Mouse (Mus musculus) midbrain, embryonic 14.5 days (tissue): Measurements from ENCODE around the gene Naip1. TPM values are rescaled to one million over a fixed set of nuclear protein-coding genes. Genes with fewer than 3 reads are reported as not detected.
"Not testable (repeated sequence)": the region's sequence is repeated elsewhere in the genome, so short reads cannot be mapped to it uniquely, and the experiment has no call there.

Source experiments
- ATAC-seq: fragments of 200-750 bp; cut with Nextera tagmentation; 2 replicates; pipeline ENCODE4 v1.8.0; 2017; ENCODE audit warnings: moderate number of reproducible peaks, moderate library complexity; ENCODE audit not compliant: low FRiP score, low TSS enrichment
- DNase-seq: peaks from one replicate; pipeline ENCODE4 v3.0.0-alpha.2; 2015
- H3K27ac ChIP-seq: fragments of 300-500 bp; sonication (generic); replicated peaks from 2 replicates; pipeline ENCODE4 v1.5.1; 2014; ENCODE audit warnings: mild to moderate bottlenecking, low read depth, low read length, moderate library complexity
- H3K27me3 ChIP-seq: fragments of 300-500 bp; sonication (generic); 2 replicates; pipeline ENCODE4 v1.6.1; 2014; ENCODE audit warnings: low read length, control low read depth, mixed read lengths; ENCODE audit not compliant: control insufficient read depth, insufficient read depth
- H3K36me3 ChIP-seq: fragments of 300-500 bp; sonication (generic); 2 replicates; pipeline ENCODE4 v1.6.1; 2014; ENCODE audit warnings: low read length, control low read depth; ENCODE audit not compliant: control insufficient read depth, insufficient read depth
- H3K4me1 ChIP-seq: fragments of 300-500 bp; sonication (generic); 2 replicates; pipeline ENCODE4 v1.6.1; 2014; ENCODE audit warnings: mild to moderate bottlenecking, antibody characterized with exemption, low read length, control low read depth; ENCODE audit not compliant: control insufficient read depth, insufficient read depth
- H3K4me2 ChIP-seq: fragments of 300-500 bp; sonication (generic); 2 replicates; pipeline ENCODE4 v1.6.1; 2014; ENCODE audit warnings: mild to moderate bottlenecking, low read length, moderate library complexity
- H3K4me3 ChIP-seq: fragments of 300-500 bp; sonication (generic); replicated peaks from 2 replicates; pipeline ENCODE4 v1.5.1; 2014; ENCODE audit warnings: low read depth, low read length
- H3K9ac ChIP-seq: fragments of 300-500 bp; sonication (generic); replicated peaks from 2 replicates; pipeline ENCODE4 v1.6.1; 2014; ENCODE audit warnings: mild to moderate bottlenecking, low read length, moderate library complexity
- H3K9me3 ChIP-seq: fragments of 300-500 bp; sonication (generic); 2 replicates; pipeline ENCODE4 v1.6.1; 2016; ENCODE audit warnings: low read length, control low read depth, mixed read lengths; ENCODE audit not compliant: control insufficient read depth
- WGBS: fragments of 180-500 bp; shearing (Covaris S2); extraction: QIAGEN DNeasy Blood & Tissue Kit; methylation state at CpG from one replicate; pipeline ENCODE4 v1.1.7; 2014; 5-methylcytosine and 5-hydroxymethylcytosine counted together
- polyA plus RNA-seq: library from polyadenylated mRNA; unstranded; fragments of >200 nt; fragmentation: Nextera tagmentation; extraction: Ambion mirVana; gene quantifications from 2 replicates; pipeline ENCODE4 v1.2.1, GENCODE M21; 2014

Naip1 gene
- polyA plus RNA-seq, 1 experiment from 2014 or later: not detected

GRCm38 (mm10) chr13:100414428-100414827 lies 38.2 kb downstream of the Naip1 start:
- 65% methylated on average over 1 of the region's 1 CpGs for whole genome bisulfite sequencing
- no peaks in the 10 kb centered on the region for H3K27me3 ChIP-seq
- no peak overlapping the region for H3K27ac ChIP-seq
- no peak for ATAC-seq
- no peak overlapping the region for H3K4me3 ChIP-seq
- H3K4me1 ChIP-seq: no peaks in the 10 kb centered on the region
- no peak overlapping the region for H3K4me2 ChIP-seq
- no peak for DNase-seq
- no peaks in the 10 kb centered on the region for H3K36me3 ChIP-seq
- no peaks in the 10 kb centered on the region for H3K9me3 ChIP-seq
- no peak overlapping the region for H3K9ac ChIP-seq

DNA sequence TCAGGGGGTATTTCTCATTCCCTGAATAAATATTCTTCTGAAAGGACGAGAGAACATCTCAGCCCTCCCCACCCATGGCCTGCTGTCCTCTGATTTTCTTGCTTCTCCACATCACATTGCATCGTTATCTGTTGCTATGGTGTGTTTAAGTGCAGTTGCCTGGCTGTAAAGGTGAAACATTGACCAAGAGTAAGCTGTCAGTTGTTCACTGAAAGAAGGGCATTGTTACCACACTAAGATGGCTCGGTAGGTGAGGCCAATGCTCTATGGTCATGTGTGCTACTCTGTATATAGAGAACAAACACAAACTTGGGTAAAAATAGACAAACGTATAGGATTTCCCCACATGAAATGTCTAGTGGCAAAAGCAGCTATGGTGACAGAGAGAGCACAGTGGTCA lies 42.8 kb downstream of the Naip1 start:
- H3K9me3 ChIP-seq: no peaks in the 10 kb centered on the region
- H3K4me2 ChIP-seq: no peak overlapping the region
- no peaks in the 10 kb centered on the region for H3K36me3 ChIP-seq
- no peak overlapping the region for H3K4me3 ChIP-seq
- no peak for DNase-seq
- no peaks in the 10 kb centered on the region for H3K27me3 ChIP-seq
- WGBS: 87% methylated on average over 4 of the region's 4 CpGs
- no peak overlapping the region for H3K9ac ChIP-seq
- ATAC-seq: no peak
- H3K4me1 ChIP-seq: no peaks in the 10 kb centered on the region
- H3K27ac ChIP-seq: no peak overlapping the region

DNA sequence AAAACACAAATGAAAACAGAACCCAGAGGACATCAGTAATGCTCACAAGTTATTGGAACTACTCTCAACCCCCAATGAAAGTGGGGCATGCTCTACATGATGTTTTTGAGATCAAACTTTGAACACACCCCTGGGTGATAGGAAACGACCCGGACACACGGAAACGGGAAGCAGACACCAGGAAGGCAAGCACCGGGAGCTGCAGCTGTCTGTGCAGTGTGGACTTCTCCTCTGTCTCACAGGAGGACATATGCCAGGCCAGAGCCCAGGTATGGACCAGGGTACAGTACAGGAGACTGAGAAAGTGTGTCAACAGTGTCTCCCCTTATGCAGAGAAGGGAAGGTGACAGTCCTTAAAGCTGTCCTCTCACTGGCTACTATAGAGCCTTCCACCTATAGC lies 43.5 kb downstream of the Naip1 start:
- no peak overlapping the region for H3K4me2 ChIP-seq
- H3K4me1 ChIP-seq: no peaks in the 10 kb centered on the region
- H3K27me3 ChIP-seq: no peaks in the 10 kb centered on the region
- no peaks in the 10 kb centered on the region for H3K36me3 ChIP-seq
- no peaks in the 10 kb centered on the region for H3K9me3 ChIP-seq
- no peak overlapping the region for H3K4me3 ChIP-seq
- no peak for ATAC-seq
- 86% methylated on average over 5 of the region's 5 CpGs for WGBS
- no peak overlapping the region for H3K9ac ChIP-seq
- DNase-seq: no peak
- H3K27ac ChIP-seq: no peak overlapping the region

DNA sequence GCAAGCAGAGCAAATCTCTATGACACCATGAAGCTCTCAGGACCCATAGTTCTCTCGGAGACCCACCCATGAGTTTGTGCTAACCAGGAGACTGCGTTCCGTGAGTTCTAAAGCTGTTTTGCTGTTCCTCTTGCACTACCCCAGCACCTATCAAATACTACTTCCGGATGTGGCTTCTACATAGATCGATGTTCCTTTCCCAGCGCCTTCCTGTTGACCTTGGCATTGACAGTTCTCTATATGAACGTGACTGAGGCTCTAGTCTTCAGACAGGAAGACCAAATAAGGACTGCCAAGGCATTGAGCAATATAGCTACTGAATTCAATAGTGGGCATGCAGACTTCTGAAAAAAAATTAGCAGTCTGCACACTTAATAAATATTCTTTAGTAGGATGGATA lies 44.4 kb downstream of the Naip1 start:
- Histone ChIP-seq H3K27ac (no peak overlapping the region), H3K4me1 (no peaks in the 10 kb centered on the region), H3K4me3 (no peak overlapping the region), H3K4me2 (no peak overlapping the region), H3K9me3 (no peaks in the 10 kb centered on the region), H3K36me3 (no peaks in the 10 kb centered on the region), H3K27me3 (no peaks in the 10 kb centered on the region), H3K9ac (no peak overlapping the region)
- DNase-seq (no peak), ATAC-seq (no peak)
- WGBS: 87% methylated on average over 7 of the region's 7 CpGs

DNA sequence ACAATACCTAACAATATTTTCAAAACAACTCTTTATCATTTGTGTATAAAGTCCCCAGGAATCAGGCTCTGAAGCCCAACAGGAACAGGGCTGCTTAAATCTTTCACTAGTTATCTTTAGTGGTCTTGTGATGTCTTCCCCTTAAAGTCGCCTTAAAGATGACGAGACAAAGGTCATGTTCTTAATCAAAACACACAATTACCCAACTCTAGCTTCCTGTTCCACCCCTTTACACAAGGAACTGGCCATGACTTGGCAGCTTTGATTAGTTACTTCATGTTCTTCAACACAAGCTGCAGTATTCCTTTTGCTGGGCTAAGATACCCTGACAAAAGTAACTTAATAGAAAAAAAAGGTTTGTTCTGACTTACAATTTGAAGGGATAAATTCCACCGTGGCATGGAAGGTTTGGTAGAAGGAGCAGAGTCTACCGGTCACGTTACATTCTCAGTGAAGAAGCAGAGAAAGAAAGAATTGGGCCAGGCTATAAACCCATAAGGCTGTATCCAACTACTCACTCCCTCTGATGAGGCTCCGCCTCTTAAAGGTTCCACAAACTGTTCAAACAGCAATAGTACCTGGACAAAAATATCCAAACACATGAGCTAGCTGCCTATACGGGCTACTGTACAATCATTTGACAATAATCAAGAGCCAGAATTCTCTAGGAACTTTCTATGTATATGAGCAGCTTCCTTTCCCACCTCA lies 49.6 kb downstream of the Naip1 start:
- not testable (repeated sequence) for H3K9ac ChIP-seq

GRCm38 (mm10) chr13:100391021-100391420 lies 61.6 kb downstream of the Naip1 start:
- H3K36me3 ChIP-seq, H3K4me1 ChIP-seq, H3K27ac ChIP-seq, H3K27me3 ChIP-seq, H3K4me2 ChIP-seq, H3K4me3 ChIP-seq, H3K9me3 ChIP-seq, H3K9ac ChIP-seq, ATAC-seq: not testable (repeated sequence)
- DNase-seq: peak; percentile 46
- WGBS: 17% methylated on average over 5 of the region's 5 CpGs

More for the DNA sequence above, 49.6 kb downstream of the Naip1 start:
- not testable (repeated sequence) for DNase-seq, H3K9me3 ChIP-seq, H3K27ac ChIP-seq, ATAC-seq, H3K4me2 ChIP-seq, H3K4me3 ChIP-seq, H3K27me3 ChIP-seq, H3K4me1 ChIP-seq, H3K36me3 ChIP-seq
- WGBS: 80% methylated on average over 7 of the region's 7 CpGs

DNA sequence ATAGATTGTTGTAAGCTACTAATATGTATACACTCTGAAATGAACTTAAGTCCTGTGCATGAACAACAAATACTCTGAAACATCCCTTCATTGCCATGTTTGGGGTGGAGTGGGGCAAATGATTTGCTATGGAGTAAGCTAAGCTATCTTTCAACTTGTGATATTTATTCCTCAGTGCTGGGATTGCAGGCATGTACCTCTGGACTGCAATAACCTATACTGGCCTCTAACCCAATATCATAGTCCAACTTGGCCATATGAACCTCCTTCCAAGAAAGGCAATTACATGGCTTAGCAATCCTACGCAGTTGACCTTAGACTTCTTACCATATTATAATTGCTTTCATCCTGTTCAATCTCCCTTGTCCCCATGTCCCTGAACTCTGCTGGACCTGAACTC lies 82.1 kb downstream of the Naip1 start:
- no peaks in the 10 kb centered on the region for H3K36me3 ChIP-seq

More for the DNA sequence above, 82.1 kb downstream of the Naip1 start:
- Histone ChIP-seq H3K27ac (no peak overlapping the region), H3K27me3 (no peaks in the 10 kb centered on the region), H3K9me3 (no peaks in the 10 kb centered on the region; the same call in 1 of the 2 replicates), H3K4me1 (no peaks in the 10 kb centered on the region), H3K4me2 (no peak overlapping the region), H3K9ac (no peak overlapping the region), H3K4me3 (no peak overlapping the region)
- ATAC-seq: no peak
- DNase-seq: no peak
- 100% methylated on average over 1 of the region's 1 CpGs for WGBS

Other genes starting within 250 kb of the Naip1 start
- 0.05 and 0.13 TPM in 2 replicates for gene Naip5, start 206.5 kb downstream of the Naip1 start, polyA plus RNA-seq
- gene Naip6, start 135.2 kb downstream of the Naip1 start, polyA plus RNA-seq: 0.05 and 0.08 TPM in 2 replicates
- gene Gtf2h2, start 39.7 kb upstream of the Naip1 start, polyA plus RNA-seq: 73.8 and 81.1 TPM in 2 replicates
- 4.3 and 7.4 TPM in 2 replicates for gene Ocln, start 99.8 kb upstream of the Naip1 start, polyA plus RNA-seq
- gene Marveld2, start 164.1 kb upstream of the Naip1 start, polyA plus RNA-seq: 1.9 and 2.7 TPM in 2 replicates
- gene Ak6, start 198.1 kb upstream of the Naip1 start, polyA plus RNA-seq: 344 and 368 TPM in 2 replicates
- 17.8 and 20.6 TPM in 2 replicates for gene Rad17, start 198.2 kb upstream of the Naip1 start, polyA plus RNA-seq
- gene Taf9, start 198.7 kb upstream of the Naip1 start, polyA plus RNA-seq: 30.9 and 31.3 TPM in 2 replicates
- 0.58 and 2.0 TPM in 2 replicates for gene Ccdc125, start 216.8 kb upstream of the Naip1 start, polyA plus RNA-seq